Mouse (Mus musculus): ENCODE measurements at regions not wholly inside any gene's neighbourhood (a gene's known extent, or its start where the extent isn't known, plus 50 kb on each side); places are given as distances from the start of the nearest gene placed in this dataset.
A peak's percentile ranks its signal among the peaks of the same experiment; 100 is the strongest.

DNA sequence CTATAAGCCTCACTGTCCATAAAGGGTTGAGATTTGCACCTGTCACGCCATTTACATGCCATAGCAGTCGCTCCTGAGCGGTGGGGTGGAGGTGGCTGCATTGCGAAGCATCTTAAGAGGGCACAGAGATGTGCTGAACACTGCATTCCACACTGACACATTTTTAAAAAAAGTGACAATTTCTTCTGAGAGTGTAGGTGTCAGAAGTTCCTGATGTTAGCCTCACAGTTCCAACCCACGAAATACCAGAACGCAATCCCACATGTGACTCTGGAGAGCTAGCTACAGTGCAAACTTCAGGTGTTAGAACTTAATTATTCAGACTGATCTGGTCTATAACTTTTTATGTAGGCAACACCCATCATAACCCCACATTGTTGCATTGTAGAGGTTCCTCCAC is 369.8 kb upstream of the Arglu1 start:
- Histone ChIP-seq H3K36me3 (ENCODE audit: control insufficient read depth, insufficient read depth, low read length) (no peaks in the 10 kb centered on the region), H3K9me3 (replicated peaks; ENCODE audit: control insufficient read depth, low read length) (no peaks in the 10 kb centered on the region), H3K27me3 (ENCODE audit: control insufficient read depth, insufficient read depth, low read length) (no peaks in the 10 kb centered on the region), H3K27ac (ENCODE audit: low read length) (no peak overlapping the region), H3K9ac (ENCODE audit: low read length) (no peak overlapping the region), H3K4me1 (ENCODE audit: control insufficient read depth, insufficient read depth, low read length) (no peaks in the 10 kb centered on the region), H3K4me2 (ENCODE audit: low read depth, low read length) (no peak overlapping the region), H3K4me3 (replicated peaks; ENCODE audit: low read length) (no peak overlapping the region)
- WGBS, result 90% methylated on average over 6 of the region's 6 CpGs
- no peak for ATAC-seq (ENCODE audit: insufficient read depth, low FRiP score)

DNA sequence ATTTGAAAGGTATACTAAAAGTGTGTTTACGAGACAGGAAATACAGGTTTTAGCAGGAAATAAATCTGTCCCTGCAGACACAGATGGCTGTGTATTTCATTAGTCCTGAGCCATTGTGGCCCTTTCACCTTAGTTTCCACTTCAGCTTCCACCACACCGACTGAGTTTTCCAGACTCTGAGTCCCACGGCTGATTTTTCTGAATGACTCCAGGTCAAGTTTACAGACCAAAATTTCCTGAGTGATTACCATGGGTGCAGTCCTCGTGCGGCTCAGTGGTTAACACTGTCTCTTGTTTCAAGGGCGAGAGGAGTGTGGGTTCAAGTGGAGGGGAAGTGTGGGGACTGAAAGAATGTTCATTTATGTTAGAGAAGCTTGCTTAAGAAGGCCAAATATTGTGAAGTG is 365.1 kb upstream of the Arglu1 start:
- H3K4me1 ChIP-seq (ENCODE audit: control insufficient read depth, insufficient read depth, low read length), result no peaks in the 10 kb centered on the region
- no peaks in the 10 kb centered on the region for H3K27me3 ChIP-seq (ENCODE audit: control insufficient read depth, insufficient read depth, low read length)
- H3K4me2 ChIP-seq (ENCODE audit: low read depth, low read length), result no peak overlapping the region
- H3K27ac ChIP-seq (ENCODE audit: low read length), result no peak overlapping the region
- H3K4me3 ChIP-seq (replicated peaks; ENCODE audit: low read length), result no peak overlapping the region
- H3K9ac ChIP-seq (ENCODE audit: low read length), result no peak overlapping the region
- H3K9me3 ChIP-seq (replicated peaks; ENCODE audit: control insufficient read depth, low read length), result no peaks in the 10 kb centered on the region
- ATAC-seq (ENCODE audit: insufficient read depth, low FRiP score), result no peak
- WGBS, result 56% methylated on average over 6 of the region's 6 CpGs
- H3K36me3 ChIP-seq (ENCODE audit: control insufficient read depth, insufficient read depth, low read length), result no peaks in the 10 kb centered on the region

DNA sequence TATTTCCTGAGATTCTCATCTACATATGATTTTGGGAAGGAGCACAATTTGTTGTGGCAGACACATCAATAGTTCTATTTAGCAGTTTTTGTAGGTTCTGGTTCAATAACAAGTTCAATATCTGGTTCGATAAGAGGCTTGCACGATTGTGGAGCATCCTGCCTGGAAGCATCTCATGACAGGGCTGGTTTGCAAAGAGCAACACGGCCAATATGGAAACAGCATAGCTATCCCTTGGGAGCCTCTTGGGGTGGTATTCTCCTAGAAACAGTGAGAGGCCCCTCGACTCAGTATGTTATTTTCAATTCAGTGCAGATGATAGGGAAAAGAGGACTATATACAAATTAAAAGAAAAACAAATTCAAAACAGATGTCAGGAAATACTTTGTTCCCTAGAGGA is 364.5 kb upstream of the Arglu1 start:
- no peaks in the 10 kb centered on the region for H3K36me3 ChIP-seq (ENCODE audit: control insufficient read depth, insufficient read depth, low read length)
- H3K27me3 ChIP-seq (ENCODE audit: control insufficient read depth, insufficient read depth, low read length), result no peaks in the 10 kb centered on the region
- no peak overlapping the region for H3K9ac ChIP-seq (ENCODE audit: low read length)
- H3K4me2 ChIP-seq (ENCODE audit: low read depth, low read length), result no peak overlapping the region
- ATAC-seq (ENCODE audit: insufficient read depth, low FRiP score), result no peak
- H3K4me1 ChIP-seq (ENCODE audit: control insufficient read depth, insufficient read depth, low read length), result no peaks in the 10 kb centered on the region
- H3K27ac ChIP-seq (ENCODE audit: low read length), result no peak overlapping the region
- H3K4me3 ChIP-seq (replicated peaks; ENCODE audit: low read length), result no peak overlapping the region
- WGBS, result 74% methylated on average over 4 of the region's 4 CpGs
- H3K9me3 ChIP-seq (replicated peaks; ENCODE audit: control insufficient read depth, low read length), result no peaks in the 10 kb centered on the region

DNA sequence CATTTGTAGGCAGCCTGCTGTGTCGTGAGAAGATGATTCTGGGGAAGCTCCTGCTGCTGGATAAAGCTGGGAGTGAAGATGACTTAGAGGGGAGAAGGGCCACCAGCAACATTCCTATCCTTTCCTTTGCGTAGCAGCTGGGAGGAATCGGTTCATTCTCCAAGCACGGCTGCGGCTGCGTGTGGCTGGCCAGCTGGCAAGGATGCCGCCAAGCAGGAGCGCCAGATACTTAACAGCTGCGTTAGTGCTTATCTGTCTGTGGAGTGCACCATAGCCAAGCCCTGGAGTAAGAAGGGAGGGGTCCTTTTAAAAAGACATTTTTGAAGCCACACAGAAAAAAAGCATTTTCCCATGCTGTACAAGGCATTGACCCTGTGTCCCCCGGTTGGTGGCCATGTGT is 361.4 kb upstream of the Arglu1 start:
- WGBS, result 46% methylated on average over 10 of the region's 10 CpGs
- Histone ChIP-seq H3K4me2 (ENCODE audit: low read depth, low read length) (peak overlapping the region; percentile 5; the same call in 1 of the 2 replicates), H3K9ac (ENCODE audit: low read length) (no peak overlapping the region), H3K4me1 (ENCODE audit: control insufficient read depth, insufficient read depth, low read length) (no peaks in the 10 kb centered on the region), H3K9me3 (replicated peaks; ENCODE audit: control insufficient read depth, low read length) (no peaks in the 10 kb centered on the region), H3K27ac (ENCODE audit: low read length) (no peak overlapping the region), H3K27me3 (ENCODE audit: control insufficient read depth, insufficient read depth, low read length) (no peaks in the 10 kb centered on the region), H3K4me3 (replicated peaks; ENCODE audit: low read length) (no peak overlapping the region), H3K36me3 (ENCODE audit: control insufficient read depth, insufficient read depth, low read length) (no peaks in the 10 kb centered on the region)
- peak; percentile 62; the same call in 1 of the 2 replicates for ATAC-seq (ENCODE audit: insufficient read depth, low FRiP score)

DNA sequence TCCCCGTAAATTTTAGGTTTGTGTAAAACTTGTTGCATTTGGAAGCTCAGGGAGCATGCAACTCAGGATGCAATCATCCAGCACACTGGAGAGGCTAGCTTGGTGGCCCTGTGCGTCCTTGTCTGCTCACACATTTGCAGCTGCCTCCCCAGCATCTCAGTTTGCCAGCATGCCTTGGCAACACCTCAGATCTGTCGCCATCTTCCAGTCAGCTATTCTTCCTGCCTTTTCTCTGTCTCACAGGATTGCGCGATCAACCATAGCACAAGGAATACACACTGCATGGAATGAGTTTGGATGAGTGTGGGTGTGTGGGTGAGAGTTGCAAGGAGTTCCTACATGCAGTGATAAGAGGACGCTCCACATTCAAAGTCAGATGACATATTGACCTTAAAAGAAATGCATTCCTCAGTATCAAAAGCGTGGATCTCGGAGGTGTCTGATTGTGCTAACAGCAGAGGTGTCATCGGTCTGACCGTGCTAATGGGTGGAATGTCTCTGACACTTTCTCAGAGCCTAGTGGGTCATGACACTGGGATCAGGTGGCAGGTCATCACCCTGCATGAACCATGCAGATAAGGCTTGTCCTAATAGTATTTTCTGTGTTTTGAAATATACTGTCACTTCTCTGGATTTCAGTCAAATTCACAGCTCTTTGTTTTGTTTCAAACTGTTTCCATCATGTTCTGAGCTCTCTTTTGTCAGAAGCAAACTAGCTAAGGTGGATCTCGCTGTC is 360.6 kb upstream of the Arglu1 start:
- ATAC-seq (ENCODE audit: insufficient read depth, low FRiP score), result no peak
- no peak overlapping the region for H3K4me3 ChIP-seq (replicated peaks; ENCODE audit: low read length)
- WGBS, result 71% methylated on average over 11 of the region's 11 CpGs
- H3K4me2 ChIP-seq (ENCODE audit: low read depth, low read length), result peak overlapping the region; percentile 5; the same call in 1 of the 2 replicates
- no peak overlapping the region for H3K9ac ChIP-seq (ENCODE audit: low read length)
- H3K9me3 ChIP-seq (replicated peaks; ENCODE audit: control insufficient read depth, low read length), result no peaks in the 10 kb centered on the region
- H3K27me3 ChIP-seq (ENCODE audit: control insufficient read depth, insufficient read depth, low read length), result no peaks in the 10 kb centered on the region
- no peak overlapping the region for H3K27ac ChIP-seq (ENCODE audit: low read length)
- H3K4me1 ChIP-seq (ENCODE audit: control insufficient read depth, insufficient read depth, low read length), result no peaks in the 10 kb centered on the region
- no peaks in the 10 kb centered on the region for H3K36me3 ChIP-seq (ENCODE audit: control insufficient read depth, insufficient read depth, low read length)

DNA sequence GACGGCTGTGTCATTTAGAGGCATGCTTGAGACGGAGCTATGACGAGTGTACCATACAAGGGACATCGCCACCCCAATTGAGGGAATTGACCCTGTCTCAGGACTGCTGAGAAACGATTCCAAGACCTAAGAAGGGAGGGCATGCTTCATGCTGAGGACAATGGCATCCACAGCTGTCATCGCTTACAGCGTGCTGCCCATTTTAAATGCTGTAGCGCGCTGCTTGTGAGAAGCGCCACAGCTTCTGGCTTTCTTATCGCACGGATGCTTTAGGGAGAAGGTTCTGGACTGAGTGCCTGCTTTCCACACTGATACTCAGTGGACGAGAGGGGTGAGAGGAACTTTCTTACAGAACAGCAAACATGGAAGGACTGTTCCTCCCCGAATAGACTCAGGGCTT is 357.8 kb upstream of the Arglu1 start:
- no peak overlapping the region for H3K4me2 ChIP-seq (ENCODE audit: low read depth, low read length)
- H3K27ac ChIP-seq (ENCODE audit: low read length), result no peak overlapping the region
- no peak overlapping the region for H3K9ac ChIP-seq (ENCODE audit: low read length)
- H3K4me3 ChIP-seq (replicated peaks; ENCODE audit: low read length), result no peak overlapping the region
- H3K4me1 ChIP-seq (ENCODE audit: control insufficient read depth, insufficient read depth, low read length), result no peaks in the 10 kb centered on the region
- H3K9me3 ChIP-seq (replicated peaks; ENCODE audit: control insufficient read depth, low read length), result no peaks in the 10 kb centered on the region
- H3K27me3 ChIP-seq (ENCODE audit: control insufficient read depth, insufficient read depth, low read length), result no peaks in the 10 kb centered on the region
- no peaks in the 10 kb centered on the region for H3K36me3 ChIP-seq (ENCODE audit: control insufficient read depth, insufficient read depth, low read length)
- 87% methylated on average over 14 of the region's 14 CpGs for WGBS
- no peak for ATAC-seq (ENCODE audit: insufficient read depth, low FRiP score)

DNA sequence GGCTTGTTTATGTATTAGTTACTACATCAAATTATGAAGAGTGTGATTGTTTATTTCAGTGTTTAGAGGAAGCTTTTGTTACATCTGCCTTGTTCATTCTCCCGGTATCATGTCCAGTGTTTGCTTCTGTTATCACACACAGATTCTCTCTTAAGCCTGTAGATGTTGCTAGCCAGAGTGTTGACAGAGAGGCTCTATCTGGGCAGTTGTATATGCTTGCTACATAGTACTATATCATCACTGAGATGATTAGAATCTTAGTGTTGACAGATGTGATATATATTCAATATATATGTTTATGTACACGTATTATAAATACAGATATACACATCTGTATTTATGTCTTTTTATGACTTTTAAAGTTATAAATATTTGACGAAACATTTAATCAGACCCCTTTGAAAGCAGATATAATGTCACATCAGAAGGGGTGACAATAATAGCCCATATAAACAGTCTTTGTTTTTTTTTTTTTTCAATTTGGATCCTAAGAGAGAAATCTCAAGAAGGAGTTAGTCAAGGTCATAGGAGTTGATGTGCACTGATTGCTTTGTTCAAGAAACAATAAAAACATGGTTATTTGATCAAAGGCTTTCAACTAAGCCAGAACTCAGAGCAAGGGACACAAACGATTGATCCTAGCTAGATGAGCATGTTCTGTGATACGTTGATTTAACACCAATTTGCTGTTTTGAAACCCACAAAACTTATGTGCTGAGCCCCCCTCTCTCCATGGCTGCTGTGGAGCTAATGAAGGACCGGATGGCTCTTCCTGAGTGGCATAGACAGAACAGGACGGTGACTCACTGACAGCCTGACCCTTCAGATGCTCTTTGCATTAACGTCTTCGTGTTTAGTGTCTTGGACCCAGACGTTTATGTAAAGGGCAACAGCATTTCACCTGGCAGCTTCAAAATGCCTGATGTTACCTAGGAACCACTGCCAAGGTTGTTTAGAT is 352.8 kb upstream of the Arglu1 start:
- Histone ChIP-seq H3K27ac (ENCODE audit: low read length) (no peak overlapping the region), H3K9me3 (replicated peaks; ENCODE audit: control insufficient read depth, low read length) (no peaks in the 10 kb centered on the region), H3K4me2 (ENCODE audit: low read depth, low read length) (no peak overlapping the region), H3K4me1 (ENCODE audit: control insufficient read depth, insufficient read depth, low read length) (no peaks in the 10 kb centered on the region), H3K36me3 (ENCODE audit: control insufficient read depth, insufficient read depth, low read length) (no peaks in the 10 kb centered on the region), H3K9ac (ENCODE audit: low read length) (no peak overlapping the region), H3K4me3 (replicated peaks; ENCODE audit: low read length) (no peak overlapping the region), H3K27me3 (ENCODE audit: control insufficient read depth, insufficient read depth, low read length) (no peaks in the 10 kb centered on the region)
- no peak for ATAC-seq (ENCODE audit: insufficient read depth, low FRiP score)
- WGBS, result 46% methylated on average over 10 of the region's 10 CpGs

DNA sequence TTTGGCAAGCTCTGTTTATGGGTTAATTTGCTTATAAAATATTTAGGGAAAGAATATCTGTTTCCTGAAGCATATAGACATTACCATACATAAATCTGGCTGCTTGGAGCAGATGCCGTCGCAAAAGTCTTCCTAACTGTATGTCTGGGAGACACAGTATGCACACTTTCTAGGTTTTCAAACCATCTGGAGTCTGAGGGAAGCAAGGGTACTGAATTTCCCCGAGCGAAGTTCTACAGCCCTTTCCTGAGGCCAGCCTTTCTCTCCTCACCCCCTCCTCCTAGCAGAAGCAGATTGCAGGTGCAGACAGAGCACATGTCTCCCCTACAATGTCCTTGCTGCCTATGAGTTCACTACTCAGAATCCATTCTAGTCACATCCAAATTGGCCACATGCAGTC is 338.8 kb upstream of the Arglu1 start:
- H3K4me2 ChIP-seq (ENCODE audit: low read depth, low read length), result no peak overlapping the region
- H3K4me1 ChIP-seq (ENCODE audit: control insufficient read depth, insufficient read depth, low read length), result 0 out of 2 replicates have a peak, but pooled peaks cover 2% of the 10 kb centered on the region
- H3K27ac ChIP-seq (ENCODE audit: low read length), result no peak overlapping the region
- no peaks in the 10 kb centered on the region for H3K27me3 ChIP-seq (ENCODE audit: control insufficient read depth, insufficient read depth, low read length)
- no peak overlapping the region for H3K4me3 ChIP-seq (replicated peaks; ENCODE audit: low read length)
- WGBS, result 57% methylated on average over 4 of the region's 4 CpGs
- no peaks in the 10 kb centered on the region for H3K36me3 ChIP-seq (ENCODE audit: control insufficient read depth, insufficient read depth, low read length)
- H3K9me3 ChIP-seq (replicated peaks; ENCODE audit: control insufficient read depth, low read length), result no peaks in the 10 kb centered on the region
- ATAC-seq (ENCODE audit: insufficient read depth, low FRiP score), result no peak
- H3K9ac ChIP-seq (ENCODE audit: low read length), result no peak overlapping the region

DNA sequence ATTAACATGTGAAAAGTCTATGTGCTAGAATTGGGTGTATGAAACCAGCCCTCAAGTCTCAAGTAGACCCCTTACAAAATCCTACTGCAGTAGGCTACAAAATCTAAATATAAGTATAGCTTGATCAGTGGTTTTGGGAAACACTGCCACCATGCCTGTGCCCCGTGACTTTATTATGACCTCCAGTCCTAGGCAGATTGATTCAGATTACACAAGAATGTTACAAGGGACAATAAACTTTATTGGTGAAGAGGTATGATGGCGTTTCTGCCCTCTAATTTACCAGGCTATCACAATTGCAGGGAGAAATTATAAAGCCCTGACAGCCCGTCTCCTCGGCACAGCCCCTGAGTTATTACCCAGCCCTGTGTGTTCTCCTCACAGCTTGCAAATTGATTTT is 337.4 kb upstream of the Arglu1 start:
- Histone ChIP-seq H3K27me3 (ENCODE audit: control insufficient read depth, insufficient read depth, low read length) (no peaks in the 10 kb centered on the region), H3K27ac (ENCODE audit: low read length) (no peak overlapping the region), H3K9me3 (replicated peaks; ENCODE audit: control insufficient read depth, low read length) (no peaks in the 10 kb centered on the region), H3K4me2 (ENCODE audit: low read depth, low read length) (no peak overlapping the region), H3K9ac (ENCODE audit: low read length) (no peak overlapping the region), H3K4me1 (ENCODE audit: control insufficient read depth, insufficient read depth, low read length) (0 out of 2 replicates have a peak, but pooled peaks cover 2% of the 10 kb centered on the region), H3K36me3 (ENCODE audit: control insufficient read depth, insufficient read depth, low read length) (no peaks in the 10 kb centered on the region), H3K4me3 (replicated peaks; ENCODE audit: low read length) (no peak overlapping the region)
- ATAC-seq (ENCODE audit: insufficient read depth, low FRiP score), result no peak
- WGBS, result 76% methylated on average over 4 of the region's 4 CpGs

Measured in stomach, embryonic 16.5 days (tissue).